Mouse (Mus musculus) MN1 (cell line): ENCODE results near the gene Naip5.
"Not testable (repeated sequence)": the region's sequence is repeated elsewhere in the genome, so short reads cannot be mapped to it uniquely, and the experiment has no call there.

Source experiments
- DNase-seq: peaks from one replicate; pipeline ENCODE4 v3.0.0-alpha.2; 2016; ENCODE audit warnings: low spot score

The Naip5 gene

GRCm38 (mm10) chr13:100246223-100246622 lies at the start of gene Naip5:
Gene Naip5, minus strand, starts transcription at chr13:100246323.
- DNase-seq: not testable (repeated sequence)

- no peak for DNase-seq
Observed at GRCm38 (mm10) chr13:100284611-100285010, 38.5 kb upstream of the Naip5 start.

- not testable (repeated sequence) for DNase-seq
Observed at GRCm38 (mm10) chr13:100271474-100272132, 25.5 kb upstream of the Naip5 start.

GRCm38 (mm10) chr13:100256996-100257395 lies 10.9 kb upstream of the Naip5 start:
- not testable (repeated sequence) for DNase-seq

- not testable (repeated sequence) for DNase-seq
Observed at GRCm38 (mm10) chr13:100255925-100256324, 9.8 kb upstream of the Naip5 start.

GRCm38 (mm10) chr13:100251897-100252296 lies 5.8 kb upstream of the Naip5 start:
- DNase-seq: not testable (repeated sequence)

- not testable (repeated sequence) for DNase-seq
Observed at GRCm38 (mm10) chr13:100246896-100247519, 885 bp upstream of the Naip5 start.

GRCm38 (mm10) chr13:100243702-100244101 lies 2.4 kb downstream of the Naip5 start:
- DNase-seq: no peak

- not testable (repeated sequence) for DNase-seq
Observed at GRCm38 (mm10) chr13:100213683-100214082, 32.4 kb downstream of the Naip5 start.

- DNase-seq: no peak
Observed at GRCm38 (mm10) chr13:100210540-100210939, 35.6 kb downstream of the Naip5 start.

- DNase-seq: no peak
Observed at GRCm38 (mm10) chr13:100203319-100203718, 42.8 kb downstream of the Naip5 start.

GRCm38 (mm10) chr13:100201659-100202333 lies 44.3 kb downstream of the Naip5 start, which contains the start of gene Naip2:
Gene Naip2, minus strand, starts transcription at chr13:100202092.
- DNase-seq: not testable (repeated sequence)

GRCm38 (mm10) chr13:100200778-100201177 lies 45.3 kb downstream of the Naip5 start:
- no peak for DNase-seq

- DNase-seq: no peak
Observed at GRCm38 (mm10) chr13:100195421-100195820, 50.7 kb downstream of the Naip5 start.

GRCm38 (mm10) chr13:100183111-100183510 lies 63.0 kb downstream of the Naip5 start:
- not testable (repeated sequence) for DNase-seq

- peak; percentile 15 for DNase-seq
Observed at GRCm38 (mm10) chr13:100174360-100174759, 71.8 kb downstream of the Naip5 start.

GRCm38 (mm10) chr13:100166378-100166777 lies 79.7 kb downstream of the Naip5 start:
- DNase-seq: not testable (repeated sequence)

GRCm38 (mm10) chr13:100162467-100162866 lies 83.7 kb downstream of the Naip5 start:
- DNase-seq: not testable (repeated sequence)
